Mouse (Mus musculus): ENCODE data around the gene Kirrel3.

DNA sequence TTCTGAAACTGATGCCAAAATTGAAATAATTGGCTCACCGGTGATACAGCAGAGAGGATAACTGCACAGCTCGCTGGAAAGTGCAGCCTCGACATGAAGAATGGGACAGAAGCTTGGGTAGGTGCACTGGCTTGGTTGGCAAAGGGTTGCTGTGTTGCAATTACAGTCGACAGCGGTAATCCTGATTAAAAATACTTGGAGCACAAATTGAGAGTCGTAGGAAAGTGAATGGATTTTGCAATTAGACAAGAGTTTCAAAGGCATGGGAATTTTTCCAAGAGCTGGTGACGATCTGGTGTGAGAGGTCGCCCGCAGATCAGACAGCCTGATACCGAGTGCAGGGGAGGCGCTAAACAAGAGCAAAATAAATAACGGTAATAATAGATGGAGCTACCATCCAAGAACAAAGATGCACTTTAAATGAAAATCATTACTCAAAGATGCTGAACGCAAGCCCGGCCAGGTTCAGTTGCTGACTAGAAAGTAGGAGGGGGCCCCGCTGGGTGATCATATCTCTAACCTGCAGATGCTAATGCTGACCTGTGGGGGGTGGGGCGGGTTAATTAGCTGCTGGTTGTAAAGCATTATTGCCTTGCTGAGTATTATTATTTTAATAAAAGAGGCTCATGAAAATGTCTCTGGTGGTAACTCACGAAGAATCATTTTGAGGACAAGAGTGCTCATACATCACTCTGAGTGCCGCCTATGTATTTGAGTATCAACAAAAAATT is 338.8 kb downstream of the Kirrel3 start:
- TF ChIP-seq EP300 (IDR thresholded peaks at IDR 0.05), result no peak
- no peak for TF ChIP-seq CTCF (IDR thresholded peaks at IDR 0.05)

All from lung, postnatal 0 days (tissue).